ENCODE assay signal across 9 mouse cellular contexts in genomic region chr14:21481231-21481630, GRCm38 (mm10). TPM values are rescaled to one million over a fixed set of nuclear protein-coding genes. Genes with fewer than 3 reads are reported as not detected.
DNase-seq lines count a peak whose midpoint lies in the region; ATAC-seq lines count a peak whose summit lies in the region.
"Had no signal": no experiment of that assay in that cellular context is flagged by ENCODE, and none has a peak within 500 bp of the region (broad histone marks: within the 10 kb centered on the region; RNA-seq: fewer than 3 reads in every experiment).

Gene Kat6b (plus strand): TSS chr14:21481434.

- intact Hi-C loops in gastrocnemius, postnatal 14 days (cut with DNase I; ENCODE audit: low total_unique reads), result no loop called here

- DNase-seq in adrenal gland, adult 18-20 months (ENCODE audit: low spot score in 2 of 2), result no peak
- DNase-seq in adrenal gland, adult (ENCODE audit: inconsistent age in 2 of 2, low spot score in 1 of 2), result no peak
- no peak for DNase-seq in adrenal gland, adult 8-10 months
- DNase-seq in gastrocnemius, postnatal 14 days, result no peak
- no peak for DNase-seq in left cerebral cortex, adult 8-10 months (ENCODE audit: low spot score in 2 of 2)
- DNase-seq in right cerebral cortex, adult 2 months (ENCODE audit: low spot score in 2 of 2), result no peak

- no peaks in the 10 kb centered on the region for H3K4me1 ChIP-seq in stomach, embryonic 16.5 days (ENCODE audit: control insufficient read depth, insufficient read depth, low read length)

- H3K9me3 ChIP-seq in stomach, embryonic 16.5 days (replicated peaks; ENCODE audit: control insufficient read depth, low read length), result no peaks in the 10 kb centered on the region

- no peak within 1 kb of the TSS for H3K27ac ChIP-seq in stomach, embryonic 16.5 days (ENCODE audit: low read length)
- H3K27ac ChIP-seq: heart, embryonic 13.5 days had no signal

- H3K36me3 ChIP-seq in stomach, embryonic 16.5 days (ENCODE audit: control insufficient read depth, insufficient read depth, low read length), result no peaks in the 10 kb centered on the region
- H3K36me3 ChIP-seq: heart, embryonic 13.5 days had no signal

- ATAC-seq in stomach, embryonic 16.5 days (ENCODE audit: insufficient read depth, low FRiP score), result no peak
- ATAC-seq in activated CD4-positive, CD25-positive, alpha-beta regulatory T cell, adult 4 months, result no peak

- WGBS in stomach, embryonic 16.5 days, result 91% methylated on average over 7 of the region's 7 CpGs

- H3K9ac ChIP-seq in stomach, embryonic 16.5 days (ENCODE audit: low read length), result no peak within 1 kb of the TSS
- H3K9ac ChIP-seq: heart, embryonic 13.5 days had no signal

- H3K4me2 ChIP-seq in stomach, embryonic 16.5 days (ENCODE audit: low read depth, low read length), result no peak within 1 kb of the TSS
- H3K4me2 ChIP-seq: heart, embryonic 13.5 days had no signal

- no peak within 1 kb of the TSS for H3K4me3 ChIP-seq in stomach, embryonic 16.5 days (replicated peaks; ENCODE audit: low read length)
- H3K4me3 ChIP-seq: heart, embryonic 13.5 days had no signal

- no peaks in the 10 kb centered on the region for H3K27me3 ChIP-seq in stomach, embryonic 16.5 days (ENCODE audit: control insufficient read depth, insufficient read depth, low read length)
- H3K27me3 ChIP-seq: heart, embryonic 13.5 days had no signal

RNA-seq across cellular contexts. Expression of gene Kat6b, which starts in this region (rescaled TPM):
- total RNA-seq in adrenal gland, adult 18-20 months (2021), result 10 to 100 TPM; 31.3 to 32.2 TPM
- total RNA-seq in adrenal gland, adult 8-10 months (2022), result 10 to 100 TPM; 45.4 to 64.1 (median 52.1) TPM
- 10 to 100 TPM; 17.2 to 22.3 TPM for total RNA-seq in gastrocnemius, postnatal 14 days (2021)
- total RNA-seq in left cerebral cortex, adult 8-10 months (2022), result 100 to 1,000 TPM; 118 to 155 (median 127) TPM
- 12.5 TPM in 2 replicates for polyA plus RNA-seq in stomach, embryonic 16.5 days (2015; fragmentation: Nextera tagmentation; extraction: Ambion mirVana)
- 1 to 10 TPM; 8.2 to 9.6 TPM for polyA plus RNA-seq in activated CD4-positive, CD25-positive, alpha-beta regulatory T cell, adult 4 months (2017; shearing (Covaris generic))
